ENCODE assay signal across 7 mouse cellular contexts in genomic region chr2:156853999-156854771, GRCm38 (mm10). TPM values are rescaled to one million over a fixed set of nuclear protein-coding genes. Genes with fewer than 3 reads are reported as not detected.
A peak's percentile ranks its signal among the peaks of the same experiment; 100 is the strongest.
DNase-seq lines count a peak whose midpoint lies in the region; ATAC-seq and TF ChIP-seq lines count a peak whose summit lies in the region.
"Not testable (repeated sequence)": the region's sequence is repeated elsewhere in the genome, so short reads cannot be mapped to it uniquely, and the experiment has no call there.

No protein-coding gene starts in this region.

- not testable (repeated sequence) for H3K4me1 ChIP-seq in cortical plate, adult 2 months (ENCODE audit: control insufficient read depth, insufficient read depth, low read length); hindbrain, embryonic 14.5 days (replicated peaks; ENCODE audit: control insufficient read depth, insufficient read depth, low read length)
- H3K4me1 ChIP-seq in liver, postnatal 0 days (ENCODE audit: insufficient read depth): peaks cover 22% of the 10 kb centered on the region

- not testable (repeated sequence) for H3K9ac ChIP-seq in hindbrain, embryonic 14.5 days; liver, postnatal 0 days (replicated peaks)

- peaks cover 37% of the 10 kb centered on the region for H3K36me3 ChIP-seq in hindbrain, embryonic 14.5 days (replicated peaks; ENCODE audit: control insufficient read depth, insufficient read depth)
- peaks cover 19% of the 10 kb centered on the region for H3K36me3 ChIP-seq in liver, postnatal 0 days (replicated peaks; ENCODE audit: insufficient read depth, low read length)

- not testable (repeated sequence) for TF ChIP-seq EP300 in liver, postnatal 0 days (IDR thresholded peaks at IDR 0.05; ENCODE audit: low read depth)

- not testable (repeated sequence) for H3K27me3 ChIP-seq in hindbrain, embryonic 14.5 days (ENCODE audit: control insufficient read depth, insufficient read depth, low read length); liver, postnatal 0 days (ENCODE audit: insufficient read depth, low read length)

- peak; percentile 46; the same call in 1 of the 2 replicates for ATAC-seq in hindbrain, embryonic 14.5 days (ENCODE audit: low FRiP score)
- not testable (repeated sequence) for ATAC-seq in liver, postnatal 0 days

- not testable (repeated sequence) for H3K4me3 ChIP-seq in cortical plate, adult 2 months (ENCODE audit: insufficient read depth, low read length); hindbrain, embryonic 14.5 days (replicated peaks; ENCODE audit: low read length); liver, postnatal 0 days (ENCODE audit: low read depth, low read length)

- H3K27ac ChIP-seq in cortical plate, adult 2 months (ENCODE audit: insufficient read depth, low read length); hindbrain, embryonic 14.5 days; liver, postnatal 0 days (ENCODE audit: low read depth): not testable (repeated sequence)

- DNase-seq in adrenal gland, adult 2 months: peak; percentile 41
- DNase-seq in forelimb bud, embryonic 11.5 days (ENCODE audit: low read depth, low spot score): peak; percentile 43
- DNase-seq in hindbrain, embryonic 14.5 days (ENCODE audit: low spot score): peak; percentile 60
- DNase-seq in layer of hippocampus, adult 11-12 months (ENCODE audit: low spot score): peak; percentile 56
- not testable (repeated sequence) for DNase-seq in liver, postnatal 0 days
- peak; percentile 68 for DNase-seq in retina, postnatal 1 day

- not testable (repeated sequence) for H3K4me2 ChIP-seq in hindbrain, embryonic 14.5 days (replicated peaks); liver, postnatal 0 days (ENCODE audit: low read depth, low read length)

- TF ChIP-seq POLR2A in cortical plate, adult 2 months (IDR thresholded peaks at IDR 0.05; ENCODE audit: extremely low read depth, insufficient read depth, low read length): not testable (repeated sequence)

- peak; percentile 66 for TF ChIP-seq CTCF in cortical plate, adult 2 months (IDR thresholded peaks at IDR 0.05; ENCODE audit: extremely low read depth, insufficient read depth, low read length)
- peak; percentile 57 for TF ChIP-seq CTCF in liver, postnatal 0 days (IDR thresholded peaks at IDR 0.05; ENCODE audit: low read depth)

- WGBS in hindbrain, embryonic 14.5 days: 50% methylated on average over 13 of the region's 13 CpGs
- 66% methylated on average over 13 of the region's 13 CpGs for WGBS in liver, postnatal 0 days (ENCODE audit: insufficient replicate concordance)

- not testable (repeated sequence) for H3K9me3 ChIP-seq in hindbrain, embryonic 14.5 days (ENCODE audit: control insufficient read depth, low read length); liver, postnatal 0 days (ENCODE audit: low read length)

RNA-seq across cellular contexts. Expression of gene 4930518I15Rik, which starts 3.6 kb away (rescaled TPM):
- total RNA-seq in adrenal gland, adult 2 months (2021): 1 to 10 TPM; 2.5 to 3.4 TPM
- 0.68 and 0.98 TPM in 2 replicates for polyA plus RNA-seq in adrenal gland, adult 2 months (2012; rRNA removed)
- polyA plus RNA-seq in cortical plate, adult 2 months (2012; rRNA removed): 3.0 and 4.0 TPM in 2 replicates
- 4.0 and 5.4 TPM in 2 replicates for polyA plus RNA-seq in hindbrain, embryonic 14.5 days (2014; fragmentation: Nextera tagmentation; extraction: Ambion mirVana)
- 1.2 and 1.8 TPM in 2 replicates for polyA plus RNA-seq in liver, postnatal 0 days (2015; fragmentation: Nextera tagmentation; extraction: Ambion mirVana)

RNA-seq across cellular contexts. Expression of gene Rab5if, which starts 8.7 kb away (rescaled TPM):
- total RNA-seq in adrenal gland, adult 2 months (2021): 100 to 1,000 TPM; 285 to 311 TPM
- 324 and 358 TPM in 2 replicates for polyA plus RNA-seq in adrenal gland, adult 2 months (2012; rRNA removed)
- polyA plus RNA-seq in cortical plate, adult 2 months (2012; rRNA removed): 100 and 110 TPM in 2 replicates
- 174 and 176 TPM in 2 replicates for polyA plus RNA-seq in hindbrain, embryonic 14.5 days (2014; fragmentation: Nextera tagmentation; extraction: Ambion mirVana)
- 190 and 216 TPM in 2 replicates for polyA plus RNA-seq in liver, postnatal 0 days (2015; fragmentation: Nextera tagmentation; extraction: Ambion mirVana)

RNA-seq across cellular contexts. Expression of gene Tgif2, which starts 14.4 kb away (rescaled TPM):
- 1 to 10 TPM; 1.8 to 4.3 TPM for total RNA-seq in adrenal gland, adult 2 months (2021)
- polyA plus RNA-seq in adrenal gland, adult 2 months (2012; rRNA removed): 5.5 and 8.5 TPM in 2 replicates
- polyA plus RNA-seq in cortical plate, adult 2 months (2012; rRNA removed): 1.1 and 1.7 TPM in 2 replicates
- polyA plus RNA-seq in hindbrain, embryonic 14.5 days (2014; fragmentation: Nextera tagmentation; extraction: Ambion mirVana): 18.9 and 21.5 TPM in 2 replicates
- 4.9 and 5.1 TPM in 2 replicates for polyA plus RNA-seq in liver, postnatal 0 days (2015; fragmentation: Nextera tagmentation; extraction: Ambion mirVana)

RNA-seq across cellular contexts. Expression of gene Sla2, which starts 32.8 kb away (rescaled TPM):
- total RNA-seq in adrenal gland, adult 2 months (2021): not detected
- 0.09 and 0.15 TPM in 2 replicates for polyA plus RNA-seq in adrenal gland, adult 2 months (2012; rRNA removed)
- 0.67 and 0.85 TPM in 2 replicates for polyA plus RNA-seq in cortical plate, adult 2 months (2012; rRNA removed)
- 0.14 and 0.20 TPM in 2 replicates for polyA plus RNA-seq in hindbrain, embryonic 14.5 days (2014; fragmentation: Nextera tagmentation; extraction: Ambion mirVana)
- polyA plus RNA-seq in liver, postnatal 0 days (2015; fragmentation: Nextera tagmentation; extraction: Ambion mirVana): 1.8 and 2.4 TPM in 2 replicates
